Mouse (Mus musculus): ENCODE results near the gene Tuba1b. TPM values are rescaled to one million over a fixed set of nuclear protein-coding genes. Genes with fewer than 3 reads are reported as not detected.

Tuba1b gene
- polyA plus RNA-seq, 1 experiment from 2014 or later = 2,343 TPM

- Histone ChIP-seq H3K27ac (replicated peaks) (no peak overlapping the region), H3K27me3 (replicated peaks; ENCODE audit: low read depth, poor library complexity, severe bottlenecking) (no peaks in the 10 kb centered on the region), H3K36me3 (replicated peaks) (peaks cover 61% of the 10 kb centered on the region), H3K4me1 (peaks cover 32% of the 10 kb centered on the region), H3K4me3 (no peak overlapping the region), H3K9me3 (no peaks in the 10 kb centered on the region)
- DNase-seq (ENCODE audit: low spot score) = no peak
- WGBS = 89% methylated on average over 6 of the region's 6 CpGs
Observed at GRCm38 (mm10) chr15:98914903-98915302, 19.5 kb downstream of the Tuba1b start.

DNA sequence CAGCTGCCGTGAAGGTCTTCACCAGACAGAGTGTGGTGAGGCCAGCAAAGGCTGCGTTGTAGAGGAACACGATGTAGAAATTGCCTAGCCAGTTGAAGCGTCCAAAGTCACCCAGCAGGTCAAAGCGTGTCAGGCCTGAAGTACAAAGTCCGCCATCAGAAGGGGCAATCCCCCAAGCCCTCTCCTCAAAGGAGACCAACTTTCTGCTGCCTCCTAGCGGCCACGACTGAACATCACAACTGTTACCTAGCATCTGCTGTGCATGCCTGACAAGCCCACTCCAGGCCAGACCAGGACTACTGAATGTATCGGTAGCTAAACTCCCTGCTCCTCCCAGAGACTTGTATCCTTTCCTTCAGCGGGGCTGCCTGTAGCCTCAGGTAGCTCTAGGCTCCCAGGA lies 29.7 kb downstream of the Tuba1b start:
- 0 out of 2 replicates have a peak, but pooled peaks cover 3% of the 10 kb centered on the region for H3K4me1 ChIP-seq
- no peaks in the 10 kb centered on the region for H3K9me3 ChIP-seq
- WGBS = 28% methylated on average over 10 of the region's 10 CpGs
- H3K27me3 ChIP-seq (replicated peaks; ENCODE audit: low read depth, poor library complexity, severe bottlenecking) = peaks cover 14% of the 10 kb centered on the region
- H3K27ac ChIP-seq (replicated peaks) = no peak overlapping the region
- peak; percentile 75 for DNase-seq (ENCODE audit: low spot score)
- H3K36me3 ChIP-seq (replicated peaks) = peaks cover 69% of the 10 kb centered on the region
- H3K4me3 ChIP-seq = no peak overlapping the region

- Histone ChIP-seq H3K9me3 (no peaks in the 10 kb centered on the region), H3K4me1 (peaks cover 13% of the 10 kb centered on the region), H3K27me3 (replicated peaks; ENCODE audit: low read depth, poor library complexity, severe bottlenecking) (peaks cover 35% of the 10 kb centered on the region), H3K36me3 (replicated peaks) (peaks cover 48% of the 10 kb centered on the region), H3K4me3 (no peak overlapping the region), H3K27ac (replicated peaks) (no peak overlapping the region)
- no peak for DNase-seq (ENCODE audit: low spot score)
- WGBS = 95% methylated on average over 2 of the region's 2 CpGs
Observed at GRCm38 (mm10) chr15:98902600-98902999, 31.8 kb downstream of the Tuba1b start.

- Histone ChIP-seq H3K4me3 (no peak overlapping the region), H3K36me3 (replicated peaks) (peaks cover 38% of the 10 kb centered on the region), H3K27me3 (replicated peaks; ENCODE audit: low read depth, poor library complexity, severe bottlenecking) (peaks cover 46% of the 10 kb centered on the region), H3K4me1 (peaks cover 23% of the 10 kb centered on the region), H3K27ac (replicated peaks) (no peak overlapping the region), H3K9me3 (no peaks in the 10 kb centered on the region)
- DNase-seq (ENCODE audit: low spot score) = no peak
- 71% methylated on average over 1 of the region's 1 CpGs for WGBS
Observed at GRCm38 (mm10) chr15:98901530-98901929, 32.8 kb downstream of the Tuba1b start.

DNA sequence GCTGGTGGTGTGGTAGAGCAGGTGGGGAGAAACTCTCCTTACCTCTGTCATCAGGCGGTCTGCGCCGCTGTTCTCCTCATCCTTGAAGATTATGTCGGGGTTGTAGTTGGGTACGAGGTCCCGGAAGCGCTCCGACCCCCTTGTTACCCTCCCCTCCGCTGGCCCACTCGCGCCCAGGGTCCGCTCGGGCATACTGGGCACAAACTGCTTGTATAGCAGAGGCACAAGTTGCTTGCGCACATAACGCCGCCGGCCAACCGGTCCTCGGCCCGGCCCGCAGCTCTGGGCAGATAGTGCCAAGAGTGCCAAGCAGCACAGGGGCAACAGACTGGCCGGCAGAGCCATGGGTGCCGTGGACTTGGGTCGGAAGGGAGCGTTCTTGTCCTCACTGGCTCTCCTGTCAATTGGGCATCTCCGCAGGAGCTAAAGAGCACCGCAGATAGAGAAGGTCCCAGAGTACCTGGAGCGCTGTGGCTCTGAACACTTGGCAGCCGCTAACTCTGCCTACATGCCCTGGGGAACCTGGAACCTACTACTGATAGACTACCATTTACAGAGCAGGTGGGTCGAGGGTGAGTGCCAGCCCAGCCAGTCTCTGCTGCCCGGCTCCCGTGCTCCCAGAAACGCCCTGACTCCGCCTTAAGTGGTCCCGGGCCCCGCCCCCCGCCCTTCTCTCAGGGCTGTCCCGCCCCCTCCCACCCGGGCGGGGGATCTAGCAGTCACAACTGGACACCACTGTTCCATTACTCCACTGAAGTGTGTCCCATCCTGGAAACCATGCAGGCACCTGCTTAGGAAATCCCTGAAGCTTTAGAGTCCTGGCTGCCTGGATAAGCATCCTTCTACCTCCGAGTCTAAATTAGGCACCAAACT lies 36.2 kb downstream of the Tuba1b start, which contains the start of gene Dhh:
TSS of gene Dhh (minus strand) at position 613 of the 873 bp plus-strand sequence.
- DNase-seq (ENCODE audit: low spot score) = peak; percentile 75
- WGBS = 1% methylated on average over 41 of the region's 41 CpGs
- Histone ChIP-seq H3K4me1 (peaks cover 54% of the 10 kb centered on the region), H3K9me3 (no peaks in the 10 kb centered on the region), H3K36me3 (replicated peaks) (peaks cover 6% of the 10 kb centered on the region), H3K4me3 (peak within 1 kb of the TSS; percentile 50), H3K27ac (replicated peaks) (no peak within 1 kb of the TSS), H3K27me3 (replicated peaks; ENCODE audit: low read depth, poor library complexity, severe bottlenecking) (peaks cover 79% of the 10 kb centered on the region)

DNA sequence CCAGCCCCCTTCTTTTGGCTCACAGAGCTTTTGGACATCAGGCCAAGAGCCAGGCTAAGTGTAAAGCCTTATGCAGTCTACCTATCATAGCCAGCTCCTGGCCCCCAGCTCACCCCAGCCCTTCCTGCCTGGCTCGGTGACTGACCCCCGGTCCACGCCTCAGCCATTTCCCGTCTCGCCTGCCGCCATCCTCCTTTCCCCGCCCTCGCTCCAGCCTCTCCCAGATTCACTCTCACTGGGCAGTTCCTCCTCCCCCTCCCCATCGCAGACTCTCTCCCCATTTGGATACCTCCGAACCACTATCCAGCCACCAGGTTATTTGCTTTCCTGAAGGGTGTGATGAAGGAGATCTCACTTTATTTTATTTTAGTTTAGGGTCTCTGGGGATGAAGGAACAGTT lies 36.9 kb downstream of the Tuba1b start:
- H3K27me3 ChIP-seq (replicated peaks; ENCODE audit: low read depth, poor library complexity, severe bottlenecking) = peaks cover 86% of the 10 kb centered on the region
- no peaks in the 10 kb centered on the region for H3K9me3 ChIP-seq
- H3K4me3 ChIP-seq = peak overlapping the region; percentile 50
- no peaks in the 10 kb centered on the region for H3K36me3 ChIP-seq (replicated peaks)
- no peak overlapping the region for H3K27ac ChIP-seq (replicated peaks)
- H3K4me1 ChIP-seq = peaks cover 54% of the 10 kb centered on the region
- DNase-seq (ENCODE audit: low spot score) = peak; percentile 35
- WGBS = under 1% methylated on average over 10 of the region's 10 CpGs

GRCm38 (mm10) chr15:98895635-98896589 lies 38.5 kb downstream of the Tuba1b start:
- peaks cover 61% of the 10 kb centered on the region for H3K4me1 ChIP-seq

DNA sequence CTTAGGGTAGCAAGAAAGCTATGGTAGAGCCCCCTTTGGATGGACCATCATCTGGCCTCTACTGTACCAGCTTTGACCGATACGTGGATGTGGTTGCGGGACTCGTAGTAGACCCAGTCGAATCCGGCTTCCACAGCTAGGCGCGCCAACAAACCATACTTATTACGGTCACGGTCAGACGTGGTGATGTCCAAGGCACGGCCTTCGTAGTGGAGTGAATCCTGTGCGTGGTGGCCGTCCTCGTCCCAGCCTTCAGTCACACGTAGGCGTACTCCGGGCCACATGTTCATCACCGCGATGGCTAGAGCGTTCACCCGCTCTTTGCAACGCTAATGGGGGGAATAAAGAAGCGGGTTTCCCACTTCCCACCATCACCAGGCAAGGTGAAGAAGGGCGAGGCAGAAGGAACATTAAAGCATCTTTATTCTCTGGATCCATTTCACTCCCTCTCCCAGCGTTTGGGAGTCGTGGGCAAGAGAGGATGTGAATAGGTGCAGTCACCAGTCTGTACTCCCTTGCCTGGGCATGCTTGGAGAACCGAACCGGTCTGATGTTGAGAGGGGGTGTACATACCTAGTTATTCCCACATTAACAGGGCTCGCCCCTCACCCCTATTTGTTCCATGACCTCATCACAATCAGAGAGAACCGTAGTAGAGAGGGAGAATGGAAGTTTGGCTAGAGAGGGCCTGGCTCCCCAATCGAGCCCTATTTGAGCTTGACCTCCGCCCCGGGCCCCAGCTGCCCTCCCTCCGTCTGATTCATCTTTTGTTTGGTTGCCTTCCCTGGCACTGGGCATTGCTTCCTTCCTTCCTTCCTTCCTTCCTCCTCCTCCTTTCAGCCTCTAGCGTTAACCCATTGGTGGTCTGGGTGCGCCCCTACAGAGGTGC lies 39.4 kb downstream of the Tuba1b start:
- Histone ChIP-seq H3K4me1 (peaks cover 61% of the 10 kb centered on the region), H3K9me3 (no peaks in the 10 kb centered on the region), H3K36me3 (replicated peaks) (no peaks in the 10 kb centered on the region), H3K27me3 (replicated peaks; ENCODE audit: low read depth, poor library complexity, severe bottlenecking) (peaks cover 97% of the 10 kb centered on the region), H3K4me3 (peak overlapping the region; percentile 65), H3K27ac (replicated peaks) (peak overlapping the region; percentile 84)
- WGBS = 2% methylated on average over 38 of the region's 38 CpGs
- no peak for DNase-seq (ENCODE audit: low spot score)

More at GRCm38 (mm10) chr15:98895635-98896589, 38.5 kb downstream of the Tuba1b start:
- H3K27me3 ChIP-seq (replicated peaks; ENCODE audit: low read depth, poor library complexity, severe bottlenecking) = peaks cover 100% of the 10 kb centered on the region
- no peaks in the 10 kb centered on the region for H3K36me3 ChIP-seq (replicated peaks)
- 1% methylated on average over 41 of the region's 41 CpGs for WGBS
- peak overlapping the region; percentile 84 for H3K27ac ChIP-seq (replicated peaks)
- H3K9me3 ChIP-seq = no peaks in the 10 kb centered on the region
- peak overlapping the region; percentile 65 for H3K4me3 ChIP-seq
- peak; percentile 75 for DNase-seq (ENCODE audit: low spot score)

- peaks cover 88% of the 10 kb centered on the region for H3K27me3 ChIP-seq (replicated peaks; ENCODE audit: low read depth, poor library complexity, severe bottlenecking)
- no peaks in the 10 kb centered on the region for H3K36me3 ChIP-seq (replicated peaks)
- peak within 1 kb of the TSS; percentile 65 for H3K4me3 ChIP-seq
- DNase-seq (ENCODE audit: low spot score) = peak; percentile 66
- no peaks in the 10 kb centered on the region for H3K9me3 ChIP-seq
- under 1% methylated on average over 77 of the region's 77 CpGs for WGBS
- peak within 1 kb of the TSS; percentile 84 for H3K27ac ChIP-seq (replicated peaks)
- peaks cover 61% of the 10 kb centered on the region for H3K4me1 ChIP-seq
Observed at GRCm38 (mm10) chr15:98893940-98894745, 40.2 kb downstream of the Tuba1b start, which contains the start of gene Rhebl1. TSS of gene Rhebl1 (minus strand) at chr15:98894540.

- Histone ChIP-seq H3K36me3 (replicated peaks) (no peaks in the 10 kb centered on the region), H3K4me3 (no peak overlapping the region), H3K27ac (replicated peaks) (no peak overlapping the region), H3K9me3 (no peaks in the 10 kb centered on the region), H3K4me1 (peaks cover 55% of the 10 kb centered on the region), H3K27me3 (replicated peaks; ENCODE audit: low read depth, poor library complexity, severe bottlenecking) (peaks cover 77% of the 10 kb centered on the region)
- 41% methylated on average over 4 of the region's 4 CpGs for WGBS
- DNase-seq (ENCODE audit: low spot score) = peak; percentile 15
Observed at GRCm38 (mm10) chr15:98893036-98893435, 41.3 kb downstream of the Tuba1b start.

Measured in embryonic facial prominence, embryonic 10.5 days (tissue).